Mouse (Mus musculus) erythroblast, embryonic 14.5 days (primary cell): ENCODE data around the gene Ccdc28b.

Experiments used
- GATA1 ChIP-seq: IDR thresholded peaks from 2 replicates; pipeline ENCODE4 v1.6.1; 2012; ENCODE audit warnings: low read length, inconsistent platforms, mixed read lengths
- TAL1 ChIP-seq: IDR thresholded peaks from 3 replicates; pipeline ENCODE4 v1.6.1; 2012; ENCODE audit warnings: low read length, inconsistent platforms, mixed read lengths

DNA sequence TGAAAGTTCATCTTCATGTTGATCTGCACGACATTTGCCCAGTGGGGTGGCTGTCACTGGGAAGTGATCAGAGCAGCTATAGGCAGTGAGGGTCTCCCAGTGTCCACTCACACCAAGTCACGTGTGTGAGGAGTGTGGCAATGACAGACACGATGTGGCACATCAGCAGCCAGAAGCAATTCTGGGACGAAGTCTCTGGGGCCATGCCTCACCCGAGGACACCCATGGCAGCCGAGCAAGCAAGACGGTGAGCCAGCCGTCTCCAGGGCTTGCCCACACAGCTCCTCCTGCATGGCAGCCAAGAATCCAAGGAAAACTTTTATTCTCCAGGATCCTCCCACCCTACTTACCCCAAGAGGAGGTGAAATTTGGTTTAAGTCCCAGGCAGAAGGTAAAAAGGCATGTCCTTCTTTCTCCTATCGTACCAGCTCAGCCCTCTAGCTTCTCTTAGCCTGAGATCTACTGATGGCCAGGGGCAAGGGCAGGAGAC is 7.9 kb downstream of the Ccdc28b start:
- no peak for TF ChIP-seq TAL1
- no peak for TF ChIP-seq GATA1
